Mouse (Mus musculus) embryonic facial prominence, embryonic 13.5 days (tissue): ENCODE results near the gene Ccnt1. TPM values are rescaled to one million over a fixed set of nuclear protein-coding genes. Genes with fewer than 3 reads are reported as not detected.

Experiments used
- ATAC-seq: fragments of 200-750 bp; cut with Nextera tagmentation; 2 replicates; pipeline ENCODE4 v1.8.0; 2017; ENCODE audit warnings: low read depth; ENCODE audit not compliant: insufficient number of reproducible peaks, insufficient read depth, low FRiP score, low TSS enrichment
- H3K27ac ChIP-seq: fragments of 300-500 bp; sonication (generic); 2 replicates; pipeline ENCODE4 v1.5.1; 2015; ENCODE audit warnings: moderate library complexity, mild to moderate bottlenecking, inconsistent platforms
- H3K27me3 ChIP-seq: fragments of 300-500 bp; sonication (generic); 2 replicates; pipeline ENCODE4 v1.6.1; 2015; ENCODE audit warnings: mild to moderate bottlenecking, inconsistent platforms
- H3K36me3 ChIP-seq: fragments of 300-500 bp; sonication (generic); 2 replicates; pipeline ENCODE4 v1.6.1; 2015; ENCODE audit warnings: mild to moderate bottlenecking, inconsistent platforms
- H3K4me1 ChIP-seq: fragments of 300-500 bp; sonication (generic); 2 replicates; pipeline ENCODE4 v1.6.1; 2015; ENCODE audit warnings: inconsistent platforms
- H3K4me2 ChIP-seq: fragments of 300-500 bp; sonication (generic); 2 replicates; pipeline ENCODE4 v1.6.1; 2015; ENCODE audit warnings: moderate library complexity, mild to moderate bottlenecking, inconsistent platforms
- H3K4me3 ChIP-seq: fragments of 300-500 bp; sonication (generic); 2 replicates; pipeline ENCODE4 v1.5.1; 2015; ENCODE audit warnings: mild to moderate bottlenecking, inconsistent platforms
- H3K9ac ChIP-seq: fragments of 300-500 bp; sonication (generic); 2 replicates; pipeline ENCODE4 v1.6.1; 2015; ENCODE audit warnings: mild to moderate bottlenecking, inconsistent platforms
- H3K9me3 ChIP-seq: fragments of 300-500 bp; sonication (generic); 2 replicates; pipeline ENCODE4 v1.6.1; 2016; ENCODE audit warnings: inconsistent platforms
- WGBS: fragments of 180-500 bp; shearing (Covaris S2); methylation state at CpG from one replicate; pipeline ENCODE4 v1.1.7; 2015; ENCODE audit warnings: mixed read lengths; 5-methylcytosine and 5-hydroxymethylcytosine counted together
- polyA plus RNA-seq: library from polyadenylated mRNA; unstranded; fragments of >200 nt; fragmentation: Nextera tagmentation; extraction: Ambion mirVana; gene quantifications from 2 replicates; pipeline ENCODE4 v1.2.1, GENCODE M21; 2015

Ccnt1 gene
- polyA plus RNA-seq, 1 experiment from 2014 or later = 63.1 TPM

DNA sequence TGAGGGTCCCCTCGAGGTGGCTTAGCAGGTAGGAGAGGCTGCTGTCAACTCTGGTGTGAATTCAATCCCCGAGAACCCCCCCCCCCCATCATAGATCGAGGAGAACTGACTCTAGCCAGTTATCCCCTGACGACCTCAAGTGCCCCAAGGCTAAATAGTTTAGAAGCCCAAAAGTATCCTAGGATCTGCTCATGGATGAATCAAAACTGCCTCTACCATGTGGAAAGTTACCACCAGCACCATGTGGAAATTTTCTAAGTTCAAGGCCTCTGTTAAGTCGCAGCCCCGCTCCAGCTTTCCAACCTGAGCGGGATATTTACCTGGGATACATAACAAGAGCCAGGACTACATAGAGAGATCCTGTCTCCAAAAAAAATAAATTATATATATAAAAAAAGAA, 1.5 kb downstream of the Ccnt1 start:
- peak overlapping the region; percentile 87 for H3K9ac ChIP-seq
- H3K4me3 ChIP-seq = peak overlapping the region; percentile 92
- peaks cover 26% of the 10 kb centered on the region for H3K4me1 ChIP-seq
- H3K4me2 ChIP-seq = peak overlapping the region; percentile 83
- 0 out of 2 replicates have a peak overlapping the region, but pooled peaks have one; percentile 95 for H3K27ac ChIP-seq
- H3K27me3 ChIP-seq = no peaks in the 10 kb centered on the region
- peaks cover 4% of the 10 kb centered on the region; the same call in 1 of the 2 replicates for H3K36me3 ChIP-seq
- H3K9me3 ChIP-seq = no peaks in the 10 kb centered on the region
- WGBS = 60% methylated on average over 7 of the region's 7 CpGs
- no peak for ATAC-seq

GRCm38 (mm10) chr15:98568256-98569033, 2.3 kb downstream of the Ccnt1 start:
- 12% methylated on average over 22 of the region's 22 CpGs for WGBS

DNA sequence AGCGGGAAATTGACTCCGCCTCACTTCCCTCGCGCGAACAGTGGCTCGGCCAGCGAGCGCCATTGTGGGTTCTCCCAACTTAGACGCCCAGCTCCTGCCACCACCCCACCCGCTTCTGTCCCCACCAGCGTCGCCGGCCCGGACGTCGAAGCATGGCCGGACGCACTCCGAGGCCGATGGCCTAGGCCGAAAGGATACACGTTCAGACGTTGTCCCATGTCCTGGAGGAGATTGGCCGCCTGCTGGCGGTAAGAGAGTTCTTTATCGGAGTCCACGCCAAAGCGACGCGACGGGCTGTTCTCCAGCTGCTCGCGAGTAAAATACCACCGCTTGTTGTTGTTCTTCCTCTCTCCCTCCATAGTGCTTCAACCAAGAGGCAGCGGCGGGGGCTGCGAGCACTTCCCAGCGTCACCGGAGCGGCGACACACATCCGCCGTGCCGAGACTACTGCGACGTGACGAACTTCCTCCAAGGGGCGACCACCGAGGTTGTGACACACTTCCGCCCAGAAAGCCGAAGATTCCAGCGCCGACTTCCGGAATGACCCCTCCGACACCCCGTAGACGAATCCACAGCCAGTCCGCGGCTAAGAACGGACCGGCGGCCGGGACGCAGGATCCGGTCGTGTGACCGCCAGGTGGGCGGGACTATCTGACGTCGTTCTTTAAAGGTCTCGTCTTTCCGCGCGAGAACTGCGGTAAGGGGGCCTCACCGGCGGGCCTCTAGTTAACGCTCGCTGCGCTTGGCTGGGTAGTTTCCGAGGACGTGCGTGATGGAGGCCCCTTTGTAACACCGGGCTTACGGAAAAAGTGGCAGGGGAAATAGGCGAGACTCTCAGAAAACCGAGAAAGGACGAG, 3.2 kb downstream of the Ccnt1 start:
- peaks cover 16% of the 10 kb centered on the region for H3K36me3 ChIP-seq
- H3K27me3 ChIP-seq = no peaks in the 10 kb centered on the region
- H3K4me3 ChIP-seq = peak overlapping the region; percentile 92
- ATAC-seq = peak; percentile 94
- peaks cover 26% of the 10 kb centered on the region for H3K4me1 ChIP-seq
- peak overlapping the region; percentile 83 for H3K4me2 ChIP-seq
- H3K9me3 ChIP-seq = no peaks in the 10 kb centered on the region
- under 1% methylated on average over 88 of the region's 88 CpGs for WGBS
- peak overlapping the region; percentile 97 for H3K9ac ChIP-seq
- H3K27ac ChIP-seq = peak overlapping the region; percentile 97

More at GRCm38 (mm10) chr15:98568256-98569033, 2.3 kb downstream of the Ccnt1 start:
- H3K27me3 ChIP-seq = no peaks in the 10 kb centered on the region
- no peak for ATAC-seq
- no peaks in the 10 kb centered on the region for H3K9me3 ChIP-seq
- peak overlapping the region; percentile 95 for H3K27ac ChIP-seq
- peak overlapping the region; percentile 92 for H3K4me3 ChIP-seq
- peaks cover 7% of the 10 kb centered on the region for H3K36me3 ChIP-seq
- peaks cover 26% of the 10 kb centered on the region for H3K4me1 ChIP-seq
- peak overlapping the region; percentile 83 for H3K4me2 ChIP-seq
- peak overlapping the region; percentile 87 for H3K9ac ChIP-seq

DNA sequence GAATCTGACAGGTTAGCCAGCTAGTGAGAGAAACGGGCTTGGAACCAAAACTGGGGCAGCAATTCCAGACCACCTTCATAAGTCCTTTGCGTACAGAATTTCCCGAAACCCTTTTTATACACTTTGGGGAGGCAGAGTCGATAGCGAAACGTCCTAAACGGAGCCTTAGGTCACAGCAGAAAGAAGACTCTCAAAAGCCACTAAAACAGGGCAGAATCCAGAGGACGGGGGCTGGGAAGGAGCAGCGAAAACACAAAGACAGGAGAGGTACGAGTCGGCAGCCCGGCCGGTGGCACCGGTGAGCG, 3.8 kb downstream of the Ccnt1 start:
- under 1% methylated on average over 15 of the region's 15 CpGs for WGBS
- H3K4me2 ChIP-seq = peak overlapping the region; percentile 82
- H3K27me3 ChIP-seq = no peaks in the 10 kb centered on the region
- peaks cover 26% of the 10 kb centered on the region for H3K4me1 ChIP-seq
- H3K36me3 ChIP-seq = peaks cover 17% of the 10 kb centered on the region
- peak overlapping the region; percentile 97 for H3K9ac ChIP-seq
- no peak for ATAC-seq
- peak overlapping the region; percentile 97 for H3K27ac ChIP-seq
- H3K4me3 ChIP-seq = peak overlapping the region; percentile 92
- H3K9me3 ChIP-seq = no peaks in the 10 kb centered on the region

GRCm38 (mm10) chr15:98557186-98557585, 13.5 kb downstream of the Ccnt1 start:
- Histone ChIP-seq H3K9me3 (no peaks in the 10 kb centered on the region), H3K27me3 (no peaks in the 10 kb centered on the region), H3K4me2 (no peak overlapping the region), H3K27ac (no peak overlapping the region), H3K36me3 (peaks cover 68% of the 10 kb centered on the region), H3K4me1 (no peaks in the 10 kb centered on the region), H3K9ac (0 out of 2 replicates have a peak overlapping the region, but pooled peaks have one; percentile 16), H3K4me3 (no peak overlapping the region)
- 87% methylated on average over 5 of the region's 5 CpGs for WGBS
- ATAC-seq = no peak

- Histone ChIP-seq H3K4me3 (no peak overlapping the region), H3K4me1 (no peaks in the 10 kb centered on the region), H3K27ac (no peak overlapping the region), H3K9me3 (no peaks in the 10 kb centered on the region), H3K4me2 (no peak overlapping the region), H3K27me3 (no peaks in the 10 kb centered on the region), H3K9ac (no peak overlapping the region), H3K36me3 (peaks cover 76% of the 10 kb centered on the region)
- WGBS = 92% methylated on average over 4 of the region's 4 CpGs
- no peak for ATAC-seq
Observed at GRCm38 (mm10) chr15:98555881-98556280, 14.8 kb downstream of the Ccnt1 start.

DNA sequence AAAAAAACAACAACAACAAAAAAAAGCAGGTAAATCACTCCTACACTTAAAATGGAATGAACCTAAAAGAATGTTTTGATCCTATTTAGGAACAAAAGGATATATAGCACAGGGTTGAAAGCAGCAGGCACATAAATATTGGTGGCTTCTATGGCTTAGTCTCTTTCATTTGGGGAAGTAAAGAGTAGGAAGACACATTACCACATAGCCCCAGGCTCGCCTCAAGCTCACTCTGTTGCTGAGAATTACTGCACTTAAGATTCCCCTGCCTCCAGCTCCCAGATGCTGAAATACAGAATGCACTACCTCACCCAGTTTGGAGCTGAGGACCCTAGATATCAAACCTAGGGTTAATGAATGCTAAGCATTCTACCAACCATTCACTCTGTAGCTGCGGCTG, 18.0 kb downstream of the Ccnt1 start:
- no peak overlapping the region for H3K4me2 ChIP-seq
- H3K36me3 ChIP-seq = peaks cover 78% of the 10 kb centered on the region
- H3K4me3 ChIP-seq = no peak overlapping the region
- H3K4me1 ChIP-seq = no peaks in the 10 kb centered on the region
- H3K9me3 ChIP-seq = no peaks in the 10 kb centered on the region
- H3K9ac ChIP-seq = no peak overlapping the region
- no peaks in the 10 kb centered on the region for H3K27me3 ChIP-seq
- no peak for ATAC-seq
- 82% methylated on average over 2 of the region's 2 CpGs for WGBS
- H3K27ac ChIP-seq = no peak overlapping the region

DNA sequence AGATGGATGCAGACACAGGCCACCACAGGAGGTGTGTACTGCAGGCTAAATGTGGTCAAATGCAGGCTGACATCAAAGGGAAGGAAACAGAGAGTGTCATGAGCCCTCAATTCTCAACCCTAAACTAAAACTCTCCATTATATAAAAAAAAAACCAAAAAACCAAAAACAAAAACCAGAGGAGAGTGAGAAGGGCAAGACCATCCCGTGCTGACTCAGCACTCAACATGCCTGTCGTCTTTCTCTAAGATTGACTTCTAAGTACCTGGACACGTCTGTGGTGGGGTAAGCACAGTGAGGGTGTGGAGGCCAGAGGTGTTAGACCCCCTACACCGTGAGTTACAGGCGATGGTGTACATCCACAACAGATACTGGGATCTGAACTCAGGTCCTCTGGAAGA, 23.9 kb downstream of the Ccnt1 start:
- H3K9me3 ChIP-seq = no peaks in the 10 kb centered on the region
- no peak overlapping the region for H3K4me2 ChIP-seq
- peaks cover 90% of the 10 kb centered on the region for H3K36me3 ChIP-seq
- no peaks in the 10 kb centered on the region for H3K4me1 ChIP-seq
- no peaks in the 10 kb centered on the region for H3K27me3 ChIP-seq
- H3K4me3 ChIP-seq = no peak overlapping the region
- WGBS = 92% methylated on average over 5 of the region's 5 CpGs
- no peak for ATAC-seq
- H3K27ac ChIP-seq = no peak overlapping the region
- no peak overlapping the region for H3K9ac ChIP-seq

- Histone ChIP-seq H3K27me3 (no peaks in the 10 kb centered on the region), H3K36me3 (peaks cover 85% of the 10 kb centered on the region), H3K27ac (no peak overlapping the region), H3K4me1 (no peaks in the 10 kb centered on the region), H3K4me3 (no peak overlapping the region), H3K9ac (no peak overlapping the region), H3K9me3 (no peaks in the 10 kb centered on the region), H3K4me2 (no peak overlapping the region)
- WGBS = 92% methylated on average over 3 of the region's 3 CpGs
- ATAC-seq = no peak
Observed at GRCm38 (mm10) chr15:98545151-98545550, 25.6 kb downstream of the Ccnt1 start.

- WGBS = 96% methylated on average over 4 of the region's 4 CpGs
- Histone ChIP-seq H3K4me1 (no peaks in the 10 kb centered on the region), H3K4me3 (no peak overlapping the region), H3K9ac (no peak overlapping the region), H3K36me3 (peaks cover 80% of the 10 kb centered on the region), H3K27me3 (no peaks in the 10 kb centered on the region), H3K27ac (no peak overlapping the region), H3K4me2 (no peak overlapping the region), H3K9me3 (no peaks in the 10 kb centered on the region)
- no peak for ATAC-seq
Observed at GRCm38 (mm10) chr15:98543341-98543740, 27.4 kb downstream of the Ccnt1 start.

DNA sequence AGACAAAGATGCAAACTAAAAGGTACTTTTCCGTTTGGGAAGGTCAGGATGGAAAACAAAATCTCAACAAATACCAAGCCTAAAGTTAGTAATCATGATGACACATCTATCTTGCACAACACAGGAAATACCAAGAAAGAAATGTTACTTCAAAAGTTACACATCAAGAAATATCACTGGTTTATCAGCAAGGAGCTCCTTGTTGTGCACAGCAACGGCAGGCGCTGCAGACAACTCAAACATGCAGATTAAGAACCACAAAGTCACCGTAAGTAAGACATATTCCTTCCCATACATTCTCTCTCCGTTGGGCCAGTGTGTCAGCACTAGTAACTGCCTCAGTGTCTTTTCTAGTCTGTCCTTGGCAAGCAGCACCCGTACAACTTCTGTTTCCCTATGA, 29.7 kb downstream of the Ccnt1 start:
- no peak for ATAC-seq
- Histone ChIP-seq H3K9ac (no peak overlapping the region), H3K4me1 (no peaks in the 10 kb centered on the region), H3K36me3 (peaks cover 64% of the 10 kb centered on the region), H3K27ac (no peak overlapping the region), H3K27me3 (no peaks in the 10 kb centered on the region), H3K4me2 (no peak overlapping the region), H3K9me3 (no peaks in the 10 kb centered on the region), H3K4me3 (no peak overlapping the region)
- WGBS = 89% methylated on average over 6 of the region's 6 CpGs

DNA sequence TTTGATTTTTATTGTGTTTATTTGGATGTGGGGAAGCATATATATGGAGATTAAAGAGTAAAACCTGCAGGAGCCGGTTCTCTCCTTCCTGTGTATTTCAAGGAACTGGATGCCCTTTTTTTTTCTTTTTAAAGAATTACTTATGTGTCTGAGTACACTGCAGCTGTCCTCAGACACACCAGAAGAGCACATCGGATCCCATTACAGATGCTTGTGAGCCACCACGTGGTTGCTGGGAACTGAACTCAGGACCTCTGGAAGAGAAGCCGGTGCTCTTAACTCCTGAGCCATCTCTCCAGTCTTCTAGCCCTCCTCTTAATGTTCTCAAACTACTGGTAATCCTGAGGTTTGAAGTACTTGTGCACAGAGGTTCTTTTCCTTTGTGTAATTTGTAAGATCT, 32.8 kb downstream of the Ccnt1 start:
- H3K4me3 ChIP-seq = no peak overlapping the region
- peaks cover 34% of the 10 kb centered on the region for H3K36me3 ChIP-seq
- ATAC-seq = no peak
- 0 out of 2 replicates have a peak, but pooled peaks cover under 1% of the 10 kb centered on the region for H3K4me1 ChIP-seq
- H3K9me3 ChIP-seq = no peaks in the 10 kb centered on the region
- no peak overlapping the region for H3K27ac ChIP-seq
- no peaks in the 10 kb centered on the region for H3K27me3 ChIP-seq
- WGBS = 75% methylated on average over 4 of the region's 4 CpGs
- no peak overlapping the region for H3K9ac ChIP-seq
- no peak overlapping the region for H3K4me2 ChIP-seq
